Mouse (Mus musculus) limb, embryonic 11.5 days (tissue): ENCODE measurements around the gene Rcc1l. TPM values are rescaled to one million over a fixed set of nuclear protein-coding genes. Genes with fewer than 3 reads are reported as not detected.

Experiments used
- ATAC-seq: fragments of 200-750 bp; cut with Nextera tagmentation; 2 replicates; pipeline ENCODE4 v1.8.0; 2017; ENCODE audit warnings: low read depth; ENCODE audit not compliant: insufficient number of reproducible peaks, low FRiP score, low TSS enrichment
- DNase-seq: peaks from one replicate; pipeline ENCODE4 v3.0.0-alpha.2; 2015; ENCODE audit warnings: low spot score
- H3K27ac ChIP-seq: fragments of 300-500 bp; sonication (generic); replicated peaks from 2 replicates; pipeline ENCODE4 v1.5.1; 2014; ENCODE audit warnings: low read depth, mild to moderate bottlenecking, low read length
- H3K27me3 ChIP-seq: fragments of 300-500 bp; sonication (generic); 2 replicates; pipeline ENCODE4 v1.6.1; 2014; ENCODE audit warnings: mild to moderate bottlenecking, low read length, mixed read lengths; ENCODE audit not compliant: control insufficient read depth, insufficient read depth
- H3K36me3 ChIP-seq: fragments of 300-500 bp; sonication (generic); 2 replicates; pipeline ENCODE4 v1.6.1; 2014; ENCODE audit warnings: mild to moderate bottlenecking, low read length, moderate library complexity, mixed read lengths; ENCODE audit not compliant: control insufficient read depth, insufficient read depth
- H3K4me1 ChIP-seq: fragments of 300-500 bp; sonication (generic); 2 replicates; pipeline ENCODE4 v1.6.1; 2014; ENCODE audit warnings: low read length, mixed read lengths; ENCODE audit not compliant: control insufficient read depth, insufficient read depth
- H3K4me2 ChIP-seq: fragments of 300-500 bp; sonication (generic); 2 replicates; pipeline ENCODE4 v1.6.1; 2014; ENCODE audit warnings: low read depth, mild to moderate bottlenecking, moderate library complexity; ENCODE audit not compliant: severe bottlenecking
- H3K4me3 ChIP-seq: fragments of 300-500 bp; sonication (generic); 2 replicates; pipeline ENCODE4 v1.5.1; 2014; ENCODE audit warnings: low read depth, low read length
- H3K9ac ChIP-seq: fragments of 300-500 bp; sonication (generic); 2 replicates; pipeline ENCODE4 v1.6.1; 2014; ENCODE audit warnings: mild to moderate bottlenecking, low read length
- H3K9me3 ChIP-seq: fragments of 300-500 bp; sonication (generic); 2 replicates; pipeline ENCODE4 v1.6.1; 2016; ENCODE audit warnings: low read length; ENCODE audit not compliant: control insufficient read depth
- WGBS: fragments of 180-500 bp; shearing (Covaris S2); extraction: QIAGEN DNeasy Blood & Tissue Kit; methylation state at CpG from one replicate; pipeline ENCODE4 v1.1.7; 2014; 5-methylcytosine and 5-hydroxymethylcytosine counted together
- polyA plus RNA-seq: library from polyadenylated mRNA; unstranded; fragments of >200 nt; fragmentation: Nextera tagmentation; extraction: Ambion mirVana; gene quantifications from 2 replicates; pipeline ENCODE4 v1.2.1, GENCODE M21; 2014

The Rcc1l gene
- polyA plus RNA-seq, 1 experiment from 2014 or later, result 35.8 TPM

DNA sequence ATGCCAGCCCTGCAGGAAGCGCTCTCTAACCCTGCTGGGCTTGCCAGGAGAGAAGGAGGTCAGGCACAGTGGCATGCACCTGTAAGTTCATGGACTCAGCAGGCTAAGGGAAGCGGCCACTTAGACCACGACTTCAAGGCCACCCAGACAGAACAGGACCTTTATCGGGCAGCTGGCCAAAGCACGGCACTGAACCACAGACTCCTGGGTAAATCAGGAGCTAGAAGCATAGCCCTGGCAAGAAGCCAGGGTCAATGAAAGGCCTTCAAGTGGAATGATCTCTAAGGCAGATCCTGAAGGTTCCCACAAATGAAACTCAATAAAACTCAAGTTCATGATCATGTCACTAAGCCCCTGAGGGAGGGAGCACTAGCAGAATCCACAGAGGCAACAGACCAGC, 11.9 kb downstream of the Rcc1l start:
- 83% methylated on average over 4 of the region's 5 CpGs for WGBS
- no peak overlapping the region for H3K4me3 ChIP-seq
- no peak overlapping the region for H3K27ac ChIP-seq
- no peaks in the 10 kb centered on the region for H3K4me1 ChIP-seq
- DNase-seq (no peak), ATAC-seq (no peak)
- no peaks in the 10 kb centered on the region for H3K9me3 ChIP-seq
- H3K27me3 ChIP-seq, result no peaks in the 10 kb centered on the region
- H3K36me3 ChIP-seq, result peaks cover 13% of the 10 kb centered on the region
- H3K9ac ChIP-seq, result no peak overlapping the region
- no peak overlapping the region for H3K4me2 ChIP-seq

DNA sequence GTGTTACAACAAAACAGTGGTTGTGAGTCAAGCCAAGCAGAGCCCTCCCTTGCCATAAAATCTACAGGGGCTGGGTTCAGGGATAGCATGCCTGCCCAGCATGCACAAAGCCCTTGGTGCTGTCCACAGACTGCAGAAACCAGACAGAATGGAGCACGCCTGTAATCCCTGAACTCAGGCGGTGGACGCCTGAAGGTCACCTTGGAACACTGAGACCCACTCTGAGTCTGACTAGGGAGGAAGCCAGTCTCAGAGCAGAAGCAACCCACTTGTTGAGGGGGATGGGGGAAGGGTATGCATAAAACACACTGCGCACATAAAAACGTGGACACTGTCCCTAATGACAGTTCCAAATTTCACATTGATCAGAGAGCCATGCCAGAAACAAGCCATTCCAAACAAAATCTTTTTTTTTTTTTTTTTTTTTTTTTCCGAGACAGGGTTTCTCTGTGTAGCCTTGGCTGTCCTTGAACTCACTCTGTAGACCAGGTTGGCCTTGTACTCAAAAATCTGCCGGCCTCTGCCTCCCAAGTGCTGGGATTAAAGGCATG, 20.6 kb downstream of the Rcc1l start:
- Histone ChIP-seq H3K27me3 (no peaks in the 10 kb centered on the region), H3K9me3 (no peaks in the 10 kb centered on the region), H3K36me3 (peaks cover 26% of the 10 kb centered on the region), H3K27ac (no peak overlapping the region), H3K4me3 (no peak overlapping the region), H3K9ac (no peak overlapping the region), H3K4me2 (no peak overlapping the region), H3K4me1 (no peaks in the 10 kb centered on the region)
- no peak for DNase-seq
- 90% methylated on average over 7 of the region's 7 CpGs for WGBS
- ATAC-seq, result no peak

DNA sequence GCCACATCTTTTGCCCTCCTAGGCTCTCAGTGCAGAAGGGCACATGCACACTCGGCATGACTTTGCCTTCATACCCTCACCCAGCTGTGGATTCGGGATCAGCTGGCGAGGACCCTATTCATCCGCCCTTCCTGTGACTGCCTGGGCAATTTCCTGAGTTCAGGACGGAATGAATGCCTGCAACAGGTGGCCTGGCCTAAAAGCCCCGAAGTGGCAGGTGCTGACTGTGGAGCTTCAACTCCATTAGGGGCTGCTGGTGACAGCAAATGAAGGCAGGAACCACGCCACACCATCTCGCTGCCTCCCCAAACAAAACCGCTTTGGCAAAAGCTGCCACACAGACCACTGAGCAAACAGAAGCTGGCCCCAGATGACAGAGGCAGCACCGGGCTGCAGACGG, 24.7 kb downstream of the Rcc1l start:
- Histone ChIP-seq H3K27ac (no peak overlapping the region), H3K4me2 (no peak overlapping the region), H3K4me1 (no peaks in the 10 kb centered on the region), H3K4me3 (no peak overlapping the region), H3K36me3 (peaks cover 27% of the 10 kb centered on the region), H3K9me3 (no peaks in the 10 kb centered on the region), H3K9ac (no peak overlapping the region), H3K27me3 (no peaks in the 10 kb centered on the region)
- 85% methylated on average over 11 of the region's 11 CpGs for WGBS
- ATAC-seq (no peak), DNase-seq (no peak)

DNA sequence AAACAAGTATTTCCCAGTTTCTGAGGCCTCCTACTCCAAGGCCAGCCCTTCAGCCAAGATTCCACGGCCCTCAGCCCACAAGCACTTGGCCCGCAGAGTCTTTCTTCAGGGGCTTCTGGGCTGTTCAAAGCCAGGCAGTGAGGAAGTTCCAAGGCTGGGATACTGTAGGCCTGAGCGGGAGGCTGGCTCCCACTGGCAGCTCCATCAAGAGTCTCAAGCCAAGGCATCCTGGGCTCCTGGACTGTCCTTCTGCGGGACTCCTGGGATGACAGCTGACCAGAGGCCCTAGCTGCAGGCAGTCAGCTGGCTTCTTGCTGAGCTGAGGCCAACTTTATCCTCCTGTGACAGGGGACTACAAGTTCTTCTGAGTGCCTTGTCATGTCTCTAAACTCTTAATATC, 28.4 kb downstream of the Rcc1l start:
- Histone ChIP-seq H3K36me3 (peaks cover 15% of the 10 kb centered on the region; the same call in 1 of the 2 replicates), H3K4me2 (no peak overlapping the region), H3K27me3 (no peaks in the 10 kb centered on the region), H3K9ac (no peak overlapping the region), H3K4me3 (no peak overlapping the region), H3K4me1 (no peaks in the 10 kb centered on the region), H3K9me3 (no peaks in the 10 kb centered on the region), H3K27ac (no peak overlapping the region)
- 90% methylated on average over 4 of the region's 4 CpGs for WGBS
- ATAC-seq (no peak), DNase-seq (no peak)

DNA sequence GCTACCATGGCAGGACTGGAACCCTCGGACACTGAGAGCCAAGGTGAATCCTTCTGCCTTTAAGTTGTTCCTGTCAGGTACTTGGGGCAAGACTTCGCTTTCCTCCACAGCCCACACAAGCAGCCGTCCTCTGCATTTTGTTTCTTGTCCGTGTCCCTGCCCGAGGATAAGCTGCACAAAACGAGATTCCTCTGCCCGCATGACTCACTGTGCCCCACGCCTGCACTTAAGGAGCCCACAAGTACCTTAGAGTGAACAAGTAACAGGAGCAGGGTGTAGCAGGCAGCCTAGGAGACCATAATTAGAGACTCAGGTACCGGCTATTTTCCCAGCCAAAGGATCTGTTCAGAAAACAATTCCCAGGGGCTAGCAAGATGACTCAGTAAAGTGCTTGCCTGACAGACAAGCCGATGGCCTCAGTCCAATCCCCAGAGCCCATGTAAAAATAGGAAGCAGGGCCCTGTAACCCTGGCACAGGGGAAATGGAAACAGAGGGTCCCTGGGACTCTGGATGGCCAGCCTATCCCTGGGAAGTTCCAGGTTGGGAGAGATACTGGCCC, 29.3 kb downstream of the Rcc1l start:
- H3K27ac ChIP-seq, result no peak overlapping the region
- ATAC-seq, result no peak
- H3K27me3 ChIP-seq, result no peaks in the 10 kb centered on the region
- H3K36me3 ChIP-seq, result peaks cover 15% of the 10 kb centered on the region; the same call in 1 of the 2 replicates
- no peak overlapping the region for H3K9ac ChIP-seq
- H3K4me1 ChIP-seq, result no peaks in the 10 kb centered on the region
- H3K4me3 ChIP-seq, result no peak overlapping the region
- H3K9me3 ChIP-seq, result no peaks in the 10 kb centered on the region; the same call in 1 of the 2 replicates
- H3K4me2 ChIP-seq, result no peak overlapping the region
- WGBS, result 88% methylated on average over 10 of the region's 10 CpGs
- DNase-seq, result no peak

DNA sequence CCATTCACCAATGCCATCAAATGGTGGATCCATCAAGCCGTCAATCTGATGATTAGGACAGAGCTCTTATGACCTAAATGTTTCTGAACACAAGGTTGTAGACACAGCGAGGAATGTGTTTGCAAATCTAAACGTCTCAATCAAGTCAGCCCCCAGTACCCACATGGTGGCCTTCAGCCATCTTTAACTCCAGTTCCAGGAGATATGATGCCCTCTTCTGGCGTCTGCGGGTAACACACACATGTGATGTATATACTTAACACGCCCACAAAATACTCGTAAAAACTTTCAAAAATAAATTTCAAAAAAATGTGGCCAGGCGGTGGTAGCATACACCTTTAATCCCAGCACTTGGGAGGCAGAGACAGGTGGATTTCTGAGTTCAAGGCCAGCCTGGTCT, 31.6 kb downstream of the Rcc1l start:
- DNase-seq (no peak), ATAC-seq (no peak)
- H3K27ac ChIP-seq, result no peak overlapping the region
- no peak overlapping the region for H3K4me2 ChIP-seq
- peaks cover 8% of the 10 kb centered on the region; the same call in 1 of the 2 replicates for H3K36me3 ChIP-seq
- 92% methylated on average over 8 of the region's 8 CpGs for WGBS
- no peak overlapping the region for H3K9ac ChIP-seq
- no peak overlapping the region for H3K4me3 ChIP-seq
- no peaks in the 10 kb centered on the region for H3K27me3 ChIP-seq
- no peaks in the 10 kb centered on the region for H3K4me1 ChIP-seq
- H3K9me3 ChIP-seq, result no peaks in the 10 kb centered on the region; the same call in 1 of the 2 replicates

DNA sequence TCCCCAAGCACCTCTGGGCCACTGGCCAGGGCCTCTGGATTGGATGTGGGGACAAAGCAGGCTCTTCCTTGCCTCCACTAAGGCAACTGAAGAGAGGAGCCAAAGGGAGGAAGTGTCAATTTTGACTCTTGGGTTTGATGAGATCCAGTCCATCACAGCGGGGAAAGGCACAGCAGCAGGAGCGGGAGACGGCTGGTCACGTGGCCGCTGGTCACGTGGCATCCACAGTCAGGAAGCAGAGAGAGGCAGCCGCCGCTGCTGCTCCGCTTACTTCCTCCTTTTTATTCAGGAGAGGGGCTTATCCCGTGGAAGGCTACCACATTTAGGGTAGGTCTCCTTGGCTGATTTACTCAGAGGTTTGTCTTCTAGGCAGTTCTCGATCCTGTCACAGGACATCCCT, 34.2 kb downstream of the Rcc1l start:
- Histone ChIP-seq H3K4me1 (no peaks in the 10 kb centered on the region), H3K9ac (no peak overlapping the region), H3K4me3 (no peak overlapping the region), H3K9me3 (no peaks in the 10 kb centered on the region; the same call in 1 of the 2 replicates), H3K4me2 (no peak overlapping the region), H3K27me3 (no peaks in the 10 kb centered on the region), H3K36me3 (peaks cover 4% of the 10 kb centered on the region; the same call in 1 of the 2 replicates), H3K27ac (no peak overlapping the region)
- no peak for DNase-seq
- no peak for ATAC-seq
- 78% methylated on average over 11 of the region's 11 CpGs for WGBS

DNA sequence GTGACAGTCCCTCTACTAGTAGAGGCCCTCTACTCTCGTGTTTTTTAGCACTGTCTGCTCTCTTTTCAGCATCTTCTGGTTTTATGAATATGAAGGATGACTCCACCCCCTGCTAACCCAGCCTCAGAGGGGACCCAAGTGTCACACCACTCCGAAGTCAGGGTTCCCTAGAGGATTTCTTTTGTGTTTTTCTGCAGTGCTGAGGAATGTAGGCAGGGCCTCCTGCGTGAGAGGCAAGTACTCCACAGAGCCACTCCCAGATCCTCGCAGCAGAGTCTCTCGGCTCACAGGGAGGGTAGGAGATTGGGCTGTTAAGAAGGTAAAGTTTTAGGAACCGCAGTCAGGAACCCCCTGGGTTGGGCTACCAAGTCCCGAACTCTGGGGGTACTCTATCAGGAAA, 35.3 kb downstream of the Rcc1l start:
- peaks cover 4% of the 10 kb centered on the region; the same call in 1 of the 2 replicates for H3K36me3 ChIP-seq
- no peak for DNase-seq
- no peak overlapping the region for H3K4me2 ChIP-seq
- H3K27ac ChIP-seq, result no peak overlapping the region
- no peak for ATAC-seq
- no peak overlapping the region for H3K9ac ChIP-seq
- no peaks in the 10 kb centered on the region for H3K4me1 ChIP-seq
- no peaks in the 10 kb centered on the region; the same call in 1 of the 2 replicates for H3K9me3 ChIP-seq
- 79% methylated on average over 7 of the region's 7 CpGs for WGBS
- no peaks in the 10 kb centered on the region for H3K27me3 ChIP-seq
- H3K4me3 ChIP-seq, result no peak overlapping the region

DNA sequence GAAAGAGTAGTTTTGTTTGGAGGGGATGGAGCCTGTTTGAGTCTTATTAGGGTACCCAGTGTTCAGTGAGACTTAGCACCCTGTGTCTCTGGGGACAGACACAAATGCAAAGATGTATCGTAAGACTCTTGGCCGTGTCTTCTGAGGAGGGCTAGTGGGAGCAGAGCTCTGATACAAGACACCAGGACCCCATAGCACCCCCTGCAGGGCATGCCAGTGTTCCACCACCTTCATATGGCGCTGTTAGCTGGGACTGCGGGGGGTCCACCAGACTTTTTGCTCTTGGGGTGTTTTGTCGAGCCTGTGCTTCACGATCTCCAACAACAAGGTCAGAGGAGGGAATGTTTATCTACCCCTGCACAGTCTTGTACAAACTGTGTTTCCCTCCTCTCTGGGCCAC, 37.1 kb downstream of the Rcc1l start:
- no peak overlapping the region for H3K27ac ChIP-seq
- H3K9me3 ChIP-seq, result no peaks in the 10 kb centered on the region; the same call in 1 of the 2 replicates
- H3K4me1 ChIP-seq, result no peaks in the 10 kb centered on the region
- H3K27me3 ChIP-seq, result no peaks in the 10 kb centered on the region
- H3K4me3 ChIP-seq, result no peak overlapping the region
- 88% methylated on average over 6 of the region's 6 CpGs for WGBS
- no peak overlapping the region for H3K9ac ChIP-seq
- H3K4me2 ChIP-seq, result no peak overlapping the region
- DNase-seq (no peak), ATAC-seq (no peak)
- peaks cover 6% of the 10 kb centered on the region; the same call in 1 of the 2 replicates for H3K36me3 ChIP-seq
